Mouse (Mus musculus): ENCODE data around the gene Cenpt.

- TF ChIP-seq CTCF (IDR thresholded peaks at IDR 0.05; ENCODE audit: low read depth), result no peak
- no peak for TF ChIP-seq EP300 (IDR thresholded peaks at IDR 0.05; ENCODE audit: low read depth)
Observed at GRCm38 (mm10) chr8:105811061-105811460, 42.0 kb downstream of the Cenpt start.
